Mouse (Mus musculus) layer of hippocampus, postnatal 10 days (tissue): ENCODE data around the gene Mvp. TPM values are rescaled to one million over a fixed set of nuclear protein-coding genes. Genes with fewer than 3 reads are reported as not detected.

Experiments
- DNase-seq, 2 experiments: peaks; one replicate each; pipeline ENCODE4 v3.0.0; 2021; ENCODE audit warnings: low spot score in 2 of 2
- total RNA-seq, 2 experiments: library from RNA; stranded (reverse); gene quantifications; 2 replicates each; pipeline ENCODE4 v1.2.3; 2021

Mvp gene
- total RNA-seq, 2 experiments from 2014 or later: 5.6 to 6.2 TPM

DNA sequence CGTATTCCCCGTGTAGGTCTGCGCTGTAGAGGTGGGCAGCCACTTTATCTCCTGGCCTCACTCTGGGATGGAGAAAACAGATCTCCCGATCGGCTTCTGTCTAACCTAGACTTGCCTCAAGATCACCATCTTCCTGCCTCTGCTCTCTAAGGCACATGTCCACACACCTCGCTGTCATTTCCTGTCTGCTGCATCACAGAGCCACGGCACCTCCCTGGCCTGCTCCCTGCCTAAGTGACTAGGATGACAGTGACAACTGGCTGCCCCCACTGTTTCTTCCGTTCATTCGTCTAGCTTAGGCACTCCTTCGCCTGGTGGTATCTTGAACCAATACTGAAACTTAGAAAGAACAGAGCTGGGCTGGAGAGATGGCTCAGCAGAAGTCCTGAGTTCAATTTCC lies 14.9 kb downstream of the Mvp start:
- no peak for DNase-seq

DNA sequence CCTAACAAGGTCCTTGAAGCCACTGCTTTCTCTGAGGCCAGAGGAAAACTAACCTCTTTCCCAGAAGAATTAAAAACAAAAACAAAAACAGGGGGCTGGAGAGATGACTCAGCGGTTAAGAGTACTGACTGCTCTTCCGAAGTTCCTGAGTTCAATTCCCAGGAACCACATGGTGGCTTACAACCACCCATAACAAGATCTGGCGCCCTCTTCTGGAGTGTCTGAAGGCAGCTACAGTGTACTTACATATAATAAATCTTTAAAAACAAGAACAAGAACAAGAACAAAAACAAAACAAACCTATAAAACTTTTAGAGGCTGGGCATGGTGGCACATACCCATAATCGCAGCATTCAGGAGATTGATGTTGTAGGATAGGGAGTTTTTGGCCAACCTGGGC lies 18.0 kb downstream of the Mvp start:
- DNase-seq: no peak

DNA sequence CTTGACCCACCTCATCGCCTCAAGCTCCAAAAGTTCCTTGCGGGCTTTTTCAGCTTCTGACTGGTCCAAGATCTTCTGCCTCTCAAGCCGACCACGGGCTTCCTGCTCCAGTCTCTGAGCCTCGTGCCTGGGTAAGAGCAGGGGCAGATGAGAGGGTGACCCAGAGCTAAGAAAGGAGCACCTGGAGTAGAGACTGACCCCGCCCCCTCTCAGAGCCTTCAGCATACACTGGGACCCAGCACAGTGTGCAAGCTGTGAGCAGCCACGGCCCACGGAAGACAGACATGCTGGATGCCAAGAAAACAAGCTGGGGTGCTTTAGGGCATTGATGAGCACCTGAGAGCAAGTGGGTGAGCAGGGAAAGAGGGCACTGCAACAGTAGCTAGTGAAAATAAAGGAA lies 25.6 kb downstream of the Mvp start:
- DNase-seq: no peak

DNA sequence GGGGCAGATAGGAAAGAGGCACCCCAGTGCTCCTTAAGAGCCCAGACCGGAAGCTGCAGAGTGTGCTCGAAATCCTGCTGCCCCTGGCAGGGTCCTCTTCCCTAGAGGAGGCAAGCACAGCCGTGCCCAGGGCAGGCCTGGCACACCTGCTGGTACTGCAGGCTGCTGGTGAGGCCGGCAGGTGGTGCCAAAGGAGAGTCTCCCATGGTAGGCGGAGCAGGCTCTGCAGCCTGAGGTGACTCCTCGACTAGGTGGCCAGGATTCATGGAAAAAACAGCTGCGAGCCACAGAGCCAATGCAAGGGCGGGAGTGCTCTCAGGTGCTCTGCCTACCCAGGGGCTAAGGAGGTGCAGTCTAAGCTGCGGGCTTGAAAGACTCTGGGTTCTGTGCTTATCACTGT lies 28.1 kb downstream of the Mvp start:
- DNase-seq: peak; percentile 29 to 46

DNA sequence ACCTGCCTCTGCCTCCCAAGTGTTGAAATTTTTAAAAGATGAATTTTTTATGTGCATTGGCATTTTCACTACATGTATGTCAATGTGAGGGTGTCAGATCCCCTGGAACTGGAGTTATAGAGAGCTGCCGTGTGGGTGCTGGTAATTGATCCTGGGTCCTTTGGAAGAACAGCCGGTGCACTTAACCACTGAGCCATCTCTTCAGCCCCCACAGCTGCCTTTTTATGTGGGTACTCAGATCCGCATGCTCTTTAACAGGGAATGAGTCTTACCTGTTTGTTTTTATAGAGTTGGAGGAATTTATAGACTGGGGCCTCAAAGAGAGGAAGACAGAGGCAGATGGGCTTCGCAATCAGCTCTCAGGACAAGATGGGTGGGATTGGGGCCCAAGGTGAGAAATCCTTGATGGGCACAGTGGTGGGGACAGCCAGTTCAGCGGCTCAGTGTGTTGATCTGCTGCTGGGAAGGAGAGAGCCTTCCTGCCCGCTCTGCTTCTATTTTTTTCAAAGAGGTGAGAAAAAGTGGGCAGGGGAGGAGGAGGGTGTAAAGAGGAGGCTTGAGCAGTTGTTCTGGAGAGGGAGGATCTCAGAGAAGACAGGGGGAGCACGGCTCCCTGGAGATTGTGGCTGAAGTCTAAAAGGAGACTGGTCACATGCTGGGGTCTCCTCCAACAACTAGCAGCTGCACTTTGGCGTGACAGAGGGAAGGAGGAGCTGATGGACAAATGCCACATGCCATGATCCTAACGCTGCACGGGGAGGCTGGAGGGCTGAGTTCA lies 29.6 kb downstream of the Mvp start:
- no peak for DNase-seq

DNA sequence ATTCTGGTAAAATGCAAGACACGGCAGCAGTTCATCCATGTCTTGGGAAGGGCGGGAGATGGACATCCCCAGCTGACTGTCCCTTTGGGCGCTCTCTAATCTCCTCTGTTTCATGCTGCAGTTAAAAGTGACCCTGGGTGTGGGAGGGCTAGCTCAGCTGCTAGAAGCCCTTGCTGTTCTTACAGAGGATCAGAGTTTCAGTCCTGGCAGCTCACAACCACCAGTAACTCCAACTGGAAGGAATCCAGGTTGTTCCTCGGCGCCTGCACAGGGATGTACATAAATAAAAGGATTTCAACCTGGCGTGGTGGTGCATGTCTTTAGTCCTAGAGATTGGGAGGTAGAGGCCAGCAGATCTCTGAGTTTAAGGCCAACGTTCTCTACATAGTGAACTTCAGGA lies 31.3 kb downstream of the Mvp start:
- DNase-seq: no peak

DNA sequence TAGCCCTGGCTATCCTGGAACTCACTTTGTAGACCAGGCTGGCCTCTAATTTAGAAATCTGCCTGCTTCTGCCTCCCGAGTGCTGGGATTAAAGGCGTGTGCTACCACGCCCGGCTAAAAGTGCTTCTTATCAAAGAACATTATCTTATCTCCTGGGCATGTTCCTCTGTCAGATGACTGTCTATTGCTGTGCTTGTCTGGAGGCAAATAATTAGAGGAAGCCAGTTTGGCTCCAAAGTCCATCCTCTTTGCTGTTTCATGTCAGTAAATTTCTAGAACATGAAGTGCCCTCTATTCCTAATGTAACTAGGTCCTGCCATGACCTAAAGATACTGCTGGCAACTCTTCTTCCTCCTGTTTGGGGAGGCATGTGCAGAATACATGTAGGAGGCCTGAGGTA lies 32.4 kb downstream of the Mvp start:
- DNase-seq: no peak

DNA sequence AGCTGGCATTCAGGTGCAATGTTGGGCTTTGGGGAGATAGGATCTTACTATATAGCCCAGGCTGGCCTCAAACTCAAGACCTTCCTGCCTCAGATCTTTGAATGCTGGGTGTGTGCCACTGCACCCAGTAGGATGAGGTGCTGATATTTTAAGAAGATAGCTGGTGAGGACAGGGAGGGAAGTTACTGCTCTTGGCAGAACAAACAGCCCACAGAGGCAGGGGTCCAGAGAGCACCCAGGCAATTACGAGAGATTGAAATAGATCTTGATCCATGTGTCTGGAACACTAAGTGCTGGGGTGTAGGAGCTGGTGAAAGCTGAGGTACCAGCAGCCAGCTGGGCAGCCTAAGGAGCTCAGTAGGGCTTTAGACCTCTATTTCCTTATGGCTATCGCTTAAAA lies 32.8 kb downstream of the Mvp start:
- DNase-seq: no peak

DNA sequence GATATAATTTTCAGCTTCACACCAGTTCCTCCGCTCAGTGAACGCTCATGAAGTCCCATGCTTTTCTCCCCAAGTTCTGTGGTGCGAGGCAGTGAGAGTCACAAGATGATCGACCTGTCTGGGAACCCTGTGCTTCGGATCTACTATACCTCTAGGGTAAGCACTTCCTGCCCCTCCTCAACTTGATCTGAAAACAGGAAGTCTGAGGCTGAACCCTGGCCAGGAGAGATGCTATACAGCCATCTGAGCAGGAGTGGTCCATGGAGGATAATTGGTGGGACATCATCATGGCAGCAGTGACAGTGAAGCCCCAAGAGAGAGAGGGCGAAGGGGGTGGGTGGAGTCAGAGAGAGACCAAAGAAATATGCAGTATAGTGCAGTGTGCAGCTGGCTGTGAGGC lies 35.6 kb downstream of the Mvp start:
- no peak for DNase-seq

DNA sequence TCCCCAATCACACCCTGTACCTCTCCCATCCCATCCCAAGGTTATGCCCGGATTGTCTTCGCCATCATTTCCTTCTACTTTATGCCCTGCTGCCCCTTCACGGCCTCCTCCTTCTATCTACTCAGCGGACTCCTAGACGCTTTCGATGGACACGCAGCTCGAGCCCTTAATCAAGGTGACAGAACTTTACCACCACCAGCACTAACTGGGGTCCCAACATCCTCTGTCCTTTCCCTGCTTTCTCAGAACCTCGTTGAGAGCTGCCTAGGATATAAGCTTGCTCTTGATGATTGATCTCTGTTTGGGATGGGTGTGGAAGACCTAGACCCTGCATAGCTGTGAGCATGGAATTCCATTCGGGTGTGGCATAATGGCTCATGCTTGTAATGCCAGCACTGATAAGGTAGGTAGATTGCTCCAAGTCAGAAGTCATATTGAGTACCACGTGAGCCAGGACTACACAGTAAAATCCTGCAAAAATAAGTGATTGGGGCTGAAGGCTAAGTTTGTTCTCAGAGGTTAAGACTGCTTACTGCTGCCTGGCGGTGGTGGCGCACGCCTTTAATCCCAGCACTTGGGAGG lies 37.5 kb downstream of the Mvp start:
- DNase-seq: no peak

DNA sequence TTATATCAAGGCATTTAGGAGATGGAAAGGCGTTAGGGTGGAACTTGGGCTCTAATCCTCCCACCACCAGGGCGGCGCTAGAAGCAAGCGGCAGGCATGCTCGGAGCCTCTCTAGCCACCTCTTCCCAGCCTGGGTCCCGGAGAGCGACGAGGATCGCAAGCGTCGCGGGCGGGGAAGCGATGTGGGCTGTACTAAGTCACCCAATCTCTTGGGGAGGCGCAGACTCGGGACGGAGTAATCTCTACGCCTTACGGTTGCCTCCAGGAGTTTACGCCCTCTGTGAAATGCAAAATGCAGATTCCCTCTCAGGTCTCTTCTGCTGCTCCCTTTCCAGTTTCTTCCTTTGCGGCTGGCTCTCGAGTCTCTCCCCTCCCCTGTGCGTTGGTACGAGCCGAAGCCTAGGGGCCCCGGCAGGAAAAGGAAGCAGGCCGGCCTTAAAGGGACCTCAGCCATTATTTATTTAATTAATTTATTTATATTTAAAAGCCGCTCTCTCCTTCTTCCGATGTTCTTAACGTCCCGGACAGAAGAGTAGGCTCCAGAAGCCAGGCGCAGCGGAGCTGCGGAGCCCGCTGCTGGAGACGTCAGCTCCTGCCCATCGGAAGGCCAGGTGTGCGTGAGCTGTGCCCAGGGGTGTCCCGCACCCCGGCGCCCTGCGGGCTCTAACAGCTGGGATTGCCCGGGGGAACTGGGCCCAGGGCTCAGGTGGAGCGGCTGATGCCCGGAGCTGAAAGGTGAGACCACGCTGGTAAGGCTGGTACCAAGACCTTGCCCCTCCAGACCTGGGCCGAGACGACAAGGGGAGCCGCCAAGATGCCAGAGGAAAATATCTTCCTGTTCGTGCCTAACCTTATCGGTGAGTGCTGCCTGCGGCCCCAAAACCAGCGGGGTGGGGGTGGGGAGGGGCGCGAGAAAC lies 38.2 kb downstream of the Mvp start, which contains the start of gene Cdiptos:
Cdiptos (minus strand) TSS at position 149 of the 917 bp plus-strand sequence.
- DNase-seq: peak; percentile 98

DNA sequence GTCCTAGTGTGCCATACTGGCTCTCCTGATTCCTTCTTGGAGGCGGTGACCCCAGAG lies 38.7 kb downstream of the Mvp start, which contains the start of gene Cdipt:
Cdipt (plus strand) TSS at position 22 of the 57 bp plus-strand sequence.
- no peak for DNase-seq

DNA sequence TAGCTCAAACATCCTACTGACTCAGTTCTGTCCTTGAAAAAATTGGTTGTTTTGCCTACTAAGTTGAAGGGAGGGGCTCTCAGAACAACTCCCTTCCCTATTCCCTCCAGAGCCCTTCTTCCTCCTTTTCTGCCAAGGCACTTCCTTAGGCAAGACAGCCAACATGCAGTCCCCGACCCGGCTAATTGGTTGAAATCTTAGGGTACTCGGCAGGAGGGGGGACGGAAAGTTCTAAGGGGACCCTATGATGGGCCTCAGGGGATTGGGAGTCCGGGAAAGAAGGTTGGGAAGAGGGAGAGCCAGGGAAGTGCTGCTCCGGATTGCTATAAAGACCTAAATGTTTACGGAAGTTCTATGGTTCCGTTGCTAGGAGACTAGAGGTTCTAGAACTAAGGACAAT lies 38.9 kb downstream of the Mvp start:
- DNase-seq: no peak

DNA sequence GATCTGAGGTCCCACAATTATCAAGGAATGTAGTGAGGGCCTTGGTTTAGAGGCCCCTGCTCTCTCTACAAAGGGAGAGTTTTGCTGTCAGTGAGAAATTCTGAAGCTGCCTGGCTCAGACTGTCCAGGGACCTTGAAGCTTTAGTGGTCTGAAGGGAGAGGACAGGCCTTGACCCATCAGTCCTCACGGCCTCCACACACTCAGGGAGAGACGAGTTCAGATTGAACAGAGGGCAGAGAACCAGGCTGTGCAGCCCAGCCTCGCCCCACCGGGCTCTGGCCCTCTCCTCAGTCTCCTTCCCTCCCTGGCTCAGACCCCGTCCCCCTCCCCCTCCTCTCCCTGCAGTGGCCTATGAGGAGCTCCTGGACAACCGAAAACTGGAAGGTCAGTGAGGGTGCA lies 47.1 kb downstream of the Mvp start:
- no peak for DNase-seq

DNA sequence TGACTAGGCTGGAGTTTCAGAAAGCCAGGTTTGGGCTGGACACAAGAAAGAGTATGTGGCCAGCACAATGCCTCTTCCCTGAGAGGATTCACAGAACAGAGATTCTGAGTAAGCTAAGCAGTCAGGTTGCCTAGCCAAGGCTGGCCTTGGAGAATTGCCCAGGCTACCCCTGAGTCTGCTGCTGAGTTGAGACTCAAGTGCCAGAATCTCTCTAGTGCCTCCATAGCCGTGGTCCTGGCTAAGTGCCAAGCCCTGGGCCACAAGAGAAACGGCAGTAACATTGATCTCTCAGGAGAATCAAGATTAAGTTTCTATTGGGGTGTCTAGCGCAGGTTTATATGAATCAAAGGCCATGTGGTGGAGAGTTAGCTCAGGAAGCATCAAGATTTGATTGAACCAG lies 48.9 kb downstream of the Mvp start:
- no peak for DNase-seq

DNA sequence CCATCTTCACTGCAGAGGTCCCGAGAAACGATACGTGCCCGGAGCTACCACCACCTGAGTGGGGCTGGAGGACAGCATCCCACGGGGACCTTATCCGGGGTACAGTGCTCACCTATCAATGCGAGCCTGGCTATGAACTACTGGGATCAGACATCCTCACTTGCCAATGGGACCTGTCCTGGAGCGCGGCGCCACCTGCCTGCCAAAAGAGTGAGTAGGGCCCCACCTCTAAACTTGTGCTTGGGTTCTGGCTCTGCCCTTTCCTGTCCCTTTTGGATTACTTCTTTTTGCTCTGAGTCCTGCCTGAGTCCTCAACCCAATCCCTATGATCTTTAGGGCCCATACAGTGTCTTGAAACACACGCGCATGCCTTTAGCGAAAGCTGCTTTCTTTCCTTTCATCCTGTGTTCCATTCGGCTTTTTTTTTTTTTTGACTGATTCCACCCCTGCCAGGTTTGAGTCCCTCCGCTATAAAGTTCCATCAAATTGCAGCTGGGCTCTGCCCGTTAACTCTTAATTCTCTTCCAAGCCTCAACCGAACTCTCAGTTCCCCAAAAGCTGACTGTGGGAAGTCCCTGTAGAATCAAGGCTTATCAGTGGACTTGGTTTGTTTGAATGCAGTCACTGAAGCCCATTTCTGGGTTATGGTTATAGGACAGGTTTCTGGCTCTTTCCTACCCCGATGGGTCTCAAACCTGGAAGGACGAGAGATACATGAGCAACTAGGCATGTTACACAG lies 50.7 kb downstream of the Mvp start:
- peak in 1 of 2 experiments; percentile 44 for DNase-seq

DNA sequence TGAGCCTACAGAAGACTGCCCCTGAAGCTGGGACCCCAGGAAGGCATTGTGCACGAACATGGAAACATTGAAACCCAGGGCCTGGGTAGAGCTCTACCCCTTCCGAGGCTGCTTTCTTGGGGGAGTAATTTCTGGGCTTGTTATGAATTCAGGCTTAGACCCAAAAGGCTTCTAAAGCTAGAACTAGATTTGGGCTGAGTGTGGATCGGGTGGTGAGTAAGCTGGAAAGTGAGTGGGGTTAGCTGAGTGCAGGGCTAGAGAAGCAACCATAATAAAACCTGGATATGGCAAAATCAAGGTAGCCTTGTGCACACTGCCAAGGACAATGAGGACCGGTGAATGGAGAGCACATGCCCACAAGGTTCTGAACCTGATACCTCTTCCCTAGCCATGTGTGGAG lies 52.5 kb downstream of the Mvp start:
- DNase-seq: no peak

DNA sequence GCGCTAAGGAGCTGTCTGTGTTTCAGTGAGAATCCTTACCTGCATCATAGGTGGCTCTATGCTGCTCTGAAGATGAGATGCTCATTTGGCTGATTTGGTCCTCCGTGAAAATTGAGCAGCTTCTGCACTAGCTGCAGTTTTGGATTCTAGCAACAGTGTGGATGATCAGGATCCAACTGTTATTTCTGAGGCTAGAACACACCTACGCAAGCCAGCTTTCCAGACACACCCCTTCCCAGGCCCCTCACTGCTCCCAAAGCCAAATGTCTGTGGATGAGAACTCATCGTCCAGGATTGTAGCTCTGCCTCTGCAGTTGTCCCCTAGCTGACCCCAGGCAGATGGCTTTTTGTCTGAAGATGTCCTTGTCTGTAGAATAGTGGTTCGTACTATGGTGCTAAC lies 53.3 kb downstream of the Mvp start:
- DNase-seq: no peak

DNA sequence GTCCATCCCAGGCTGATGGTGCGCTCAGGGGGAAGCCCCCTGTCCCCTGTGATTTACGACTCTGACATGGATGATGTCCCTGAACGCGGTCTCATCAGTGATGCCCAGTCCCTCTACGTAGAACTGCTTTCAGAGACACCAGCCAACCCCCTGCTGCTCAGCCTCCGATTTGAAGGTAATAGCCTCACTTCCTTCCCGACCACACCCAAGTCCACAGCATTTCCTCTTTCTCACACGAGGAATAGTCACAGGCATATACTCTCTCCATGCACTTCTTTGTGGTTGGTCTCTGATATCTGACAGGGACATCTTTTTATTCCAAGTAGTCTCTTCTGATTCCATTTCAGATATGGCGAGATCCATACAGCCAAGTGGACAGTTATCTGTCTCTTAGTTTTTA lies 54.6 kb downstream of the Mvp start:
- DNase-seq: no peak

DNA sequence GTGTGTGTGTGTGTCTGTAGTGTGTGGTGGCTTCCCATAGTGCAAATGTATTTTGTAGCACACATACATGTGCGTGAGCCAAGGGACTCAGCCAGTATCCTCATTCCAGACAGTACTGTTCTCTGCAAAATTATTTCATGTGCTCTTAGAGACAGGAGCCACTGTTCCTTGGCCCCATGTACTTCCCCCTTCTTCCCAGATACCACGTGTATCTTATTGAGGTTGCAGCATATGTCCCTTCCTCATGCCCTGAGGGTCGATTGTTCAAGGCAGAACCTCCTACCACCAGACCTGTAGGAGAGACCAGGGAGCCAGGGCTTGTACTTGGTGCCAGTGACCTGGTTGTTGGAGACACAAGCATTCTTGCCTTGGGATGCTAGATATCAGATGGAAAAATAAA lies 59.3 kb downstream of the Mvp start:
- DNase-seq: no peak

DNA sequence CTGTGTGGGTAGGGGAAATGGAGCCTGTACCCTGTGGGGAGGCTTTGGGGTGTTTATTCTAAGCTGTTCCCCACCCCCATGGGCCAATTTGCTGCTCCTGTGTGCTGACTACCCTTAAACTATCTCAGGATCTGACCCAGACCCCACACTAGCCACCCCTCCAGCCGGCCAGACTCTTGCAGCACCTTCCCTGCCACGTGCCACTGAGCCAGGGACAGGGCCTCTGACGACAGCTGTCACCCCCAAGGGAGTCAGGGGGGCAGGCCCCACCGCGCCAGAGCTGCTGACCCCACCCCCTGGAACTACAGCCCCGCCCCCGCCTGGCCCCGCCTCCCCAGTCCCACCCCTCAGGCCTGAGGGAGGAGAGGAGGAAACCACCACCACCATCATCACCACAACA lies 61.8 kb downstream of the Mvp start:
- no peak for DNase-seq

DNA sequence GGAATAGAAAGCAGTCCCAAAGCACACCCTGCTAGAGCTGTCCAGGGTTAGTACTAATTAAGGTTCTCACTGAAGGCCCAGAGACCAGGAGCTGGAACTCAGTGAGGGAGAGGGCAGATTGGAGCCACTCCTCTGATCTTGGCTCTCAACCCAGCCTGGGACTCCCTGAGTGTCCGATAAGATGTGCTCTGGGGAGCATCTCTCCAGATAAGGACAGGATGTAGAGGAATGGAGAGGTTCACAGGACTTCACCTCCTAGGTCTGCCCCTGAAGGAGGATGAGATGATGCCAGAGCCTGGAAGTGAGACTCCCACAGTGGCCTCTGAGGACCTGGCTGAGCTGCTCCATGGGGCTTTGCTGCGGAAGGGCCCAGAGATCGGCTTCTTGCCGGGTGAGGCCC lies 62.7 kb downstream of the Mvp start:
- DNase-seq: no peak
